Mouse (Mus musculus): ENCODE measurements around the gene Eci2. TPM values are rescaled to one million over a fixed set of nuclear protein-coding genes. Genes with fewer than 3 reads are reported as not detected.
A peak's percentile ranks its signal among the peaks of the same experiment; 100 is the strongest.
"Not testable (repeated sequence)": the region's sequence is repeated elsewhere in the genome, so short reads cannot be mapped to it uniquely, and the experiment has no call there.

The Eci2 gene
- polyA plus RNA-seq, 1 experiment, result 42.6 TPM

DNA sequence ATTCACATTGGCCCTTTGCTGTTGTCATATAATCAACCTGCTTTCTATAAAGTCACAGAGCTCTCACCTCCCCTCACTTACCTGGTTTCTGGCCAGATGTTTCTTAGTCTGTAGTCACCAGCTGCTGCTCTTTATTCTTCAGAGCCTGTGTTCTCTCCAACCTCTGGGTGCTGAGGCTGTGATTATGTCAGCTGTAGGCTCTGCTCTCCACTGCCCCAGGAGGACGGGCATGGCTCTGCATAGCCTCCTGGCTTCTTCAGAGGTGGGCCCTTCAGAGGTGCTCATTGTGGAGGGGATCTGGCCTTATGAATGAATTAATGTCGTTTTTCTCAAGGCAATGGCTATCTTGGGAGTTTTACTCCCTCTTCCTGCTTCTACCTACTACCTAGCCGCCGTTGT is 4.8 kb upstream of the Eci2 start:
- Histone ChIP-seq H3K4me3 (replicated peaks; ENCODE audit: extremely low read depth, low read depth, low read length) (no peak overlapping the region), H3K4me1 (ENCODE audit: control insufficient read depth, insufficient read depth, low read length) (no peaks in the 10 kb centered on the region)
- no peak for DNase-seq
- WGBS, result 68% methylated on average over 4 of the region's 4 CpGs
- no peak for TF ChIP-seq POLR2A (IDR thresholded peaks at IDR 0.05; ENCODE audit: borderline replicate concordance, extremely low read depth, low read depth, low read length)
- TF ChIP-seq CTCF (IDR thresholded peaks at IDR 0.05; ENCODE audit: insufficient read depth, low read length), result 0 out of 2 replicates have a peak, but pooled peaks have one; percentile 3

DNA sequence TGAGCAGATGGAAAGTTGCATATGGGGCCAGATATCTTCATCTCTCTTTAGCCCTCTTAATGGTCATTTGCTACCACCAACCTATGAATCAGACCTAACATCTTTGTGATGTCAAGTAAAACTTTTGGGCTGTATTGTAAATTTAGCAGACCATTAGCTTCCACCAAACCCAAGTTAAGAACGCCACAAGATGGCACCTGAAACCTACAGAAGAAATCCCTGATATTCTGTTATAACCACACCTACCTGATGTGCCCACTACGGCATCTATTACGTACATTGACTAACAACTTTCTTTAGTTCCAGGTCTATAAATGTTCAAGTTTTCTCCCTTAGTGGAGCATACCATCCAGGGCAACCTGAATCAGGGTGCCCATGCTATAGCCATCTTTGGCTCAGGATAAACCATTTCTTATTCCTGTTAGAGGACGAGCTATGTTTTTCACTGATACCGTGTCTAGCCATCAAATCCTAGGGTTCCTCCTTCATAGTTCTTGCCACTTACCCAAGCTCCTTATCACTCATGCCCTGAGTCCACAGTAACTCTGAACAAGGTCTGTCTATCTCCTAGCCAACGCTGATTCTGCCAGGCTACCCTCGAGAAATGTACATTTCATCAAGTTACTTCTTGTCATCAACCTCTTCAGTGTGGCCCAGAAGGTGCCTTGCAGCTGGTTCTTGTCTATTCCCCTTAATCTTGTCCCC is 4.2 kb upstream of the Eci2 start:
- WGBS, result 79% methylated on average over 7 of the region's 7 CpGs
- no peak for DNase-seq
- TF ChIP-seq POLR2A (IDR thresholded peaks at IDR 0.05; ENCODE audit: borderline replicate concordance, extremely low read depth, low read depth, low read length), result no peak
- TF ChIP-seq CTCF (IDR thresholded peaks at IDR 0.05; ENCODE audit: insufficient read depth, low read length), result no peak
- no peaks in the 10 kb centered on the region for H3K4me1 ChIP-seq (ENCODE audit: control insufficient read depth, insufficient read depth, low read length)
- H3K4me3 ChIP-seq (replicated peaks; ENCODE audit: extremely low read depth, low read depth, low read length), result no peak overlapping the region

DNA sequence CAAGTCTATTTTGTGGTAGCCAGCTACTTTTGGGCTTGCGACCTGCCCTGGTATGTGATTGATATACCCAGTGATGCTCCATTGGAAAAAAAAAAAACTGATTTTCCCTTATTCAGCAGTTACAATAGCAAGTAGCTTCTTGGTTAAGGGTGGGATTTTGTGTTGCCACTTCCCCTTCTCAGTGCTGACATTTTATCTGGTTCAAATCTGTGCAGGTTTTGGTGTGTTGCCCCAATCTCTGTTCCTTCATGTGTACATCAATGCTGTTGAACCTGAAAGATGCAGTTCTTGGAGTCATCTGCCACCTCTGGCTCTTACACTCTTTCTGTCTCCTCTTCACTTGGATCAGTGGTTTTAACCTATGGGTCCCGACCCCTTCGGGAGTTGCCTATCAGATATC is 1.5 kb upstream of the Eci2 start:
- H3K4me1 ChIP-seq (ENCODE audit: control insufficient read depth, insufficient read depth, low read length), result no peaks in the 10 kb centered on the region
- no peak for DNase-seq
- TF ChIP-seq POLR2A (IDR thresholded peaks at IDR 0.05; ENCODE audit: borderline replicate concordance, extremely low read depth, low read depth, low read length) (no peak), CTCF (IDR thresholded peaks at IDR 0.05; ENCODE audit: insufficient read depth, low read length) (no peak)
- WGBS, result 80% methylated on average over 3 of the region's 3 CpGs
- H3K4me3 ChIP-seq (replicated peaks; ENCODE audit: extremely low read depth, low read depth, low read length), result no peak overlapping the region

DNA sequence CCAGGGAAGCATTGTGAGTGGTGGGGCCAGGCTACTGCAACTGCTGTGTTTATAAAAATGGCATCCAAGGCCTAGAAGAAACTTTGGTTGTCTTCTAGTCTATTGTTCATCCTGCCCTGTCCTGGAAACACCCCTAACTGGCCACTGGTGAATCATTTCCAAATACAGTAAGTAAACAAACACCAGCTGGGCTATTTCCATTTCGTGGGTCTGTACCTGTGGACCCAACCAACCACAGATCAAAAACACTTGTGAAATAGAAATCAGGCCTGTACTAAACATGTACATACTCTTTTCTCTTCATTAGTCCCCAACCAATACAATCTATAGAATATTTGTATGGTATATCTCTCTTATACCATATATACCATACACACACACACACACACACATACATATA is 3.5 kb downstream of the Eci2 start:
- DNase-seq; H3K4me1 ChIP-seq (ENCODE audit: control insufficient read depth, insufficient read depth, low read length); H3K4me3 ChIP-seq (replicated peaks; ENCODE audit: extremely low read depth, low read depth, low read length): not testable (repeated sequence)
- WGBS, result 44% methylated on average over 1 of the region's 1 CpGs

DNA sequence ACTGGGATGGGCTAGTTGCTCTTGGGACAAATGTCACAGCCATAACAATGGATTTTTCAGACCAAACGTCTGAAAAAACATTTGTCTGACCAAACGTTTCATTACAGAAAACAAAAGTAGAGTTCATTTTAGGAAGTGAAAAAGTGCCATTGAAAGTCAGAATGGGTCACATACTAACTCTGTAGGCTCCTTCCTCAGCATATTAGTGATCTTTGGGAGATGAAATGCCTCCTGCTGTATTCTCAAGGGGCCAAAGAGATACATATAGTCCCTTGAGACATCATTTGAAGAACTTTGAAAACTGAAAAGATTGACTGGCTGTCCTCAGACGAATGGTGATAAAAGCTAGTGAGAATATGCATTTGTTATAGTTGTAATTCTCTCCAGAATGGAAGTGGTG is 6.5 kb downstream of the Eci2 start:
- H3K4me1 ChIP-seq (ENCODE audit: control insufficient read depth, insufficient read depth, low read length), result no peaks in the 10 kb centered on the region
- TF ChIP-seq POLR2A (IDR thresholded peaks at IDR 0.05; ENCODE audit: borderline replicate concordance, extremely low read depth, low read depth, low read length), result no peak
- TF ChIP-seq CTCF (IDR thresholded peaks at IDR 0.05; ENCODE audit: insufficient read depth, low read length), result no peak
- no peak overlapping the region for H3K4me3 ChIP-seq (replicated peaks; ENCODE audit: extremely low read depth, low read depth, low read length)
- DNase-seq, result no peak
- 55% methylated on average over 3 of the region's 3 CpGs for WGBS

DNA sequence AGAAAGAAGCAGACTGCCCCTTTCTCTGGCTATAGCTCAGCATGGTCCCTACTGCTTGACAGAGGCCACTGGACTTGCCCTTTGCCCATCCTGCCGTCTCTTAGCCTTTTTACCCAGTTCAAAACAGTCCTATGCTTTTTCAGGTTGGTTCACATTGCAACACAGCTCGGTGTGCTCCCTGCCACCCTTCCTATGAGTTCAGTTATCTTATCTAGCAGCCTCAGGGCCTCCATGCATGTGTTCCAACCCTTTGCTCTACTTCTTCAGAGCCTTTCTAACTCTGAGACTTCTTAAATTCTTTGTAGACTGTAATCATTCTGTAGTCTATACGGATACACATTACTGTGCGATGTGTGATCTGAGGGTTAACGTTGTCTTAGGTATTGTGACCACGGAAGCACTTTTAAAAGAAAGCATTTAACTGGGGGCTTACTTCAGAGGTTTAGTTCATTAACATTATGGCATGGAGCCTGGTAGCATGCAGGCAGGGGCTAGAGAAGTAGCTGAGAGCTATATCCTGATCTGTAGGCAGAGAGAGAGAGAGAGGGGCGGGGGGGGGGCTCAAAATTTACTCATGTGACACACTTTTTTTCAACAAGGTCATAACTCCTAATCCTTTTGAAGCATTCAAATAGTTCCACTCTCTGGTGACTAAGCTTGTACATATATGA is 7.9 kb downstream of the Eci2 start:
- TF ChIP-seq CTCF (IDR thresholded peaks at IDR 0.05; ENCODE audit: insufficient read depth, low read length) (no peak), POLR2A (IDR thresholded peaks at IDR 0.05; ENCODE audit: borderline replicate concordance, extremely low read depth, low read depth, low read length) (no peak)
- DNase-seq, result no peak
- WGBS, result 83% methylated on average over 7 of the region's 7 CpGs
- Histone ChIP-seq H3K4me3 (replicated peaks; ENCODE audit: extremely low read depth, low read depth, low read length) (no peak overlapping the region), H3K4me1 (ENCODE audit: control insufficient read depth, insufficient read depth, low read length) (no peaks in the 10 kb centered on the region)

DNA sequence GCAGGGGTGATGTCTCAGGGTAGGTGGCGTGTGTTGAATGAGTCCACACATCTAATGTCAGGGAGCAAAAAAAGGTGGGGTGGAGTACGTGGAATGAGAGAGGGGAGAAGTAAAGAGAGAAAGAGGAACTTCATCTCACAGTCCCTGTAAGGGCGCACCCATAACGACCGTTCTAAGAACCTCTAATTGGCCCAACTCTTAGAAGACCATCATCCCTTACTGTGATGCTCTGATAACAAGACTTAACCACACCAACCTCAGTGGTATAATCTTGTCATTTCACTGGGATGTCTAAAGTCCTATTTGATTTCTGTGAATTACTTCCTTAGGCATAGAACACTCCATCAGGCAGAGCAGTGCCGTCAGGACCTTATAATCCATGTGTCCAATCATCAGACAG is 9.5 kb downstream of the Eci2 start:
- TF ChIP-seq POLR2A (IDR thresholded peaks at IDR 0.05; ENCODE audit: borderline replicate concordance, extremely low read depth, low read depth, low read length) (no peak), CTCF (IDR thresholded peaks at IDR 0.05; ENCODE audit: insufficient read depth, low read length) (no peak)
- 86% methylated on average over 6 of the region's 6 CpGs for WGBS
- Histone ChIP-seq H3K4me1 (ENCODE audit: control insufficient read depth, insufficient read depth, low read length) (no peaks in the 10 kb centered on the region), H3K4me3 (replicated peaks; ENCODE audit: extremely low read depth, low read depth, low read length) (no peak overlapping the region)
- no peak for DNase-seq

DNA sequence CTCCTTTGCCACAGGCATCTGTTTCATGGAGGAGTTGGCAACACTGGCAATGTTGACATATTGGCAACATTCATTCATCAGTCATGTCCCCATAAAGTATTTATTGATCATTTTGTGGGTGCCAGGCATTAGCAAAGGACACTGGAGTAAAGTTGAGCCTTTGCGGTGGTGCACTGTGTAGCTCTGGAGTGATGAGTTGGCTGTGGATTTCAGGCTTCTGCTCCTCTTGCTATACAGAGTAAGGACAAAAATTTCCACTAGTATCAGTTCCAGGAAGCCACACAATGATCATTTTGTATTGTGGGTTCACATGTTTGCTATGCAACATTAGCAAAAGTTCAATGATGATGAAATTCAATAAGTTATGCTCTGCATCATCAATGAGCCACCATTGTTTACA is 10.8 kb downstream of the Eci2 start:
- TF ChIP-seq CTCF (IDR thresholded peaks at IDR 0.05; ENCODE audit: insufficient read depth, low read length), result no peak
- no peak for TF ChIP-seq POLR2A (IDR thresholded peaks at IDR 0.05; ENCODE audit: borderline replicate concordance, extremely low read depth, low read depth, low read length)
- DNase-seq, result no peak
- no peaks in the 10 kb centered on the region for H3K4me1 ChIP-seq (ENCODE audit: control insufficient read depth, insufficient read depth, low read length)
- 98% methylated on average over 1 of the region's 1 CpGs for WGBS
- H3K4me3 ChIP-seq (replicated peaks; ENCODE audit: extremely low read depth, low read depth, low read length), result no peak overlapping the region

DNA sequence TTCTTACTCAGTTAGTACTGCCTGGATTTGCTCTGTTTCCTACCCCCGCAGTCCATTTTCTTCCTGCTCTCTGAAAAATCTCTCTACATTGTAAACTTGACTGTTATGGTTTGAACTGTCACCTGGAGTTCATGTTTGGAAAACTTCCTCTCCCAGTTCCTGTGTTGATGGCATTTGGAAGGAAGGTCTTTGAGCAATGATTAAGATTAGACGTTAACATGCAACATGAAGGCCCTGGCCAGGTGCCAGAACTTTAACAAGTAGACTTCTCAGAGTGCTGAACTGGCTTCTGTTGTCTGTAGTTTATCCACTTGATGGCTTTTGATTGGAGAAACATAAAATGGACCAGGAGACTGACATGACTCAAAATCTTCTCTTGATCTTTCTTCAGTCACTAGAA is 31.0 kb downstream of the Eci2 start:
- H3K4me1 ChIP-seq (ENCODE audit: control insufficient read depth, insufficient read depth, low read length), result peaks cover 9% of the 10 kb centered on the region
- DNase-seq, result no peak
- 47% methylated on average over 2 of the region's 2 CpGs for WGBS
- TF ChIP-seq CTCF (IDR thresholded peaks at IDR 0.05; ENCODE audit: insufficient read depth, low read length) (no peak), POLR2A (IDR thresholded peaks at IDR 0.05; ENCODE audit: borderline replicate concordance, extremely low read depth, low read depth, low read length) (no peak)
- no peak overlapping the region for H3K4me3 ChIP-seq (replicated peaks; ENCODE audit: extremely low read depth, low read depth, low read length)

Data from lung, adult 2 months (tissue).